9 mouse cellular contexts compared by ENCODE assay signal in the genomic region with DNA sequence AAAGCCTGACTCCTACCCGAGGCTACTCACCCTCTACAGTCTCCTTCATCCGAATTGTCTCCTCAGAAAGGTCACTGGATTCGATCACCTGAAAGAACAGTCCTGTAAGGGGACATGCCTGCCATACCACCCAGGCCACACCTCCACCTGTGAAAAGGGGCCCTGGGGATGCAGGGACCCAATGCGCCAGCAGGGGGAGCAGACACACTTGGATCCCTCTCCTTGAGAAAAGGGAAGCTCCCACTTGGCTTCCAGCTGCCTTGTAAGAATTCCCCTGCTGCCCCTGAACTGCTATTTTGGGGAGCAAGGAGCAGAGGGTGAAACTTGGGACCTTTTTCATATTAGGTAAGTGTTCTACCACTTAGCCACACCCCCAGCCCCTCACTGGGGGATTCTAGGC. TPM values are rescaled to one million over a fixed set of nuclear protein-coding genes. Genes with fewer than 3 reads are reported as not detected.
DNase-seq lines count a peak whose midpoint lies in the region; TF ChIP-seq lines count a peak whose summit lies in the region.
"Had no signal": no experiment of that assay in that cellular context is flagged by ENCODE, and none has a peak within 500 bp of the region (broad histone marks: within the 10 kb centered on the region; RNA-seq: fewer than 3 reads in every experiment).

No protein-coding gene starts in this region.

- no peak overlapping the region for H3K4me3 ChIP-seq in lung, adult 2 months (replicated peaks; ENCODE audit: extremely low read depth, low read depth, low read length)
- H3K4me3 ChIP-seq: neural tube, embryonic 13.5 days had no signal

- intact Hi-C loops in heart, postnatal 36 days (cut with DNase I), result loop anchor here (2.0 kb wide), 1 partner anchor 81 kb away; a partner anchor contains a TSS

- 73% methylated on average over 4 of the region's 4 CpGs for WGBS in lung, adult 2 months

- TF ChIP-seq POLR2A in lung, adult 2 months (IDR thresholded peaks at IDR 0.05; ENCODE audit: borderline replicate concordance, extremely low read depth, low read depth, low read length), result no peak

- peak; percentile 46 for DNase-seq in embryo, embryonic 10.5 days (ENCODE audit: low spot score)
- DNase-seq in embryo, embryonic 10 days (ENCODE audit: low spot score), result no peak
- DNase-seq in ovary, postnatal 14 days (ENCODE audit: low spot score), result peak; percentile 46
- DNase-seq in ovary, postnatal 10 days (ENCODE audit: low spot score), result no peak
- DNase-seq in cerebellum, adult 11-12 months, result peak; percentile 48
- peak; percentile 50 to 69 for DNase-seq in heart, postnatal 36 days
- peak; percentile 51 for DNase-seq in lung, adult 2 months
- DNase-seq in spleen, adult 18-20 months, result peak; percentile 22 to 56

- TF ChIP-seq CTCF in lung, adult 2 months (IDR thresholded peaks at IDR 0.05; ENCODE audit: insufficient read depth, low read length), result peak; percentile 62

- no peaks in the 10 kb centered on the region for H3K4me1 ChIP-seq in lung, adult 2 months (ENCODE audit: control insufficient read depth, insufficient read depth, low read length)

RNA-seq across cellular contexts. Expression of a gene that starts 43.5 kb away (rescaled TPM):
- 10 to 100 TPM; 23.4 to 26.9 TPM for total RNA-seq in heart, postnatal 36 days (2021)
- 16.8 and 23.4 TPM in 2 replicates for polyA plus RNA-seq in lung, adult 2 months (2012; rRNA removed)

RNA-seq across cellular contexts. Expression of a gene that starts 52.2 kb away (rescaled TPM):
- 1 to 10 TPM; 6.4 to 7.5 TPM for total RNA-seq in heart, postnatal 36 days (2021)
- 21.9 and 23.0 TPM in 2 replicates for polyA plus RNA-seq in lung, adult 2 months (2012; rRNA removed)

RNA-seq across cellular contexts. Expression of a gene that starts 59.9 kb away (rescaled TPM):
- total RNA-seq in heart, postnatal 36 days (2021), result not detected
- polyA plus RNA-seq in lung, adult 2 months (2012; rRNA removed), result 0.14 and 0.24 TPM in 2 replicates

Comparison
In these comparisons a context has a peak if more than half of its experiments do, and no peak if none do; other contexts are left out.
1. DNase-seq: peak in embryo, embryonic 10.5 days (single experiment), ovary, postnatal 14 days (single experiment), cerebellum, adult 11-12 months (single experiment), heart, postnatal 36 days (2 of 2), lung, adult 2 months (single experiment) and spleen, adult 18-20 months (2 of 2); none in embryo, embryonic 10 days (single experiment) and ovary, postnatal 10 days (single experiment).